Mouse (Mus musculus): Measurements from ENCODE around the gene Sh3gl1. TPM values are rescaled to one million over a fixed set of nuclear protein-coding genes. Genes with fewer than 3 reads are reported as not detected.
A peak's percentile ranks its signal among the peaks of the same experiment; 100 is the strongest.

Sh3gl1 gene
- total and polyA plus RNA-seq, 3 experiments, result 41.0 to 78.4 TPM; not detected in 1

GRCm38 (mm10) chr17:56016793-56017785 is 19.3 kb downstream of the Sh3gl1 start:
- no peak for DNase-seq (ENCODE audit: low read depth, low spot score)
- Histone ChIP-seq H3K27me3 (ENCODE audit: control insufficient read depth in 1 of 2, insufficient read depth in 2 of 2, low read length in 2 of 2) (no peaks in the 10 kb centered on the region), H3K9ac (ENCODE audit: control insufficient read depth, low read depth, low read length, poor library complexity, severe bottlenecking) (no peak overlapping the region), H3K79me2 (ENCODE audit: control insufficient read depth, insufficient read depth, low read length, poor library complexity) (no peaks in the 10 kb centered on the region), H3K4me3 (ENCODE audit: control insufficient read depth in 1 of 2, insufficient read depth in 1 of 2, low read depth in 2 of 2, low read length in 2 of 2) (no peak overlapping the region), H3K27ac (ENCODE audit: control insufficient read depth, low read depth, low read length) (no peak overlapping the region), H3K36me3 (ENCODE audit: control insufficient read depth in 1 of 2, insufficient read depth in 2 of 2, low read length in 2 of 2) (peaks cover 0 to 3% of the 10 kb centered on the region in 2 experiments; a peak in 2 of 4 replicates), H3K9me3 (replicated peaks; ENCODE audit: insufficient read depth, low read length) (no peaks in the 10 kb centered on the region), H3K4me1 (ENCODE audit: control insufficient read depth in 1 of 2, insufficient read depth in 2 of 2, low read length in 2 of 2) (no peaks in the 10 kb centered on the region)
- TF ChIP-seq UBTF (IDR thresholded peaks at IDR 0.05; ENCODE audit: borderline replicate concordance, insufficient read depth, low read depth, low read length), result no peak
- TF ChIP-seq ETS1 (IDR thresholded peaks at IDR 0.05; ENCODE audit: low read depth, low read length), result no peak
- TF ChIP-seq MYB (IDR thresholded peaks at IDR 0.05; ENCODE audit: low read depth, low read length), result no peak
- no peak for TF ChIP-seq USF2 (IDR thresholded peaks at IDR 0.05; ENCODE audit: borderline replicate concordance in 1 of 2, insufficient read depth in 1 of 2, low read depth in 1 of 2, low read length in 2 of 2)
- TF ChIP-seq ZNF384 (IDR thresholded peaks at IDR 0.05; ENCODE audit: low read depth, low read length), result no peak
- TF ChIP-seq POLR2AphosphoS2 (IDR thresholded peaks at IDR 0.05; ENCODE audit: low read length), result 0 out of 2 replicates have a peak, but pooled peaks have one; percentile 7
- 0 out of 4 replicates have a peak, but pooled peaks of 1 of the 2 experiments have one; percentile 16 for TF ChIP-seq POLR2A (IDR thresholded peaks at IDR 0.05; ENCODE audit: control insufficient read depth in 1 of 2, insufficient read depth in 1 of 2, low read depth in 1 of 2, low read length in 2 of 2, poor library complexity in 1 of 2)
- no peak for TF ChIP-seq CHD1 (IDR thresholded peaks at IDR 0.05; ENCODE audit: low read depth, low read length)
- no peak for TF ChIP-seq NELFE (IDR thresholded peaks at IDR 0.05; ENCODE audit: low read depth, low read length)
- no peak for TF ChIP-seq POLR2AphosphoS5 (IDR thresholded peaks at IDR 0.05; ENCODE audit: borderline replicate concordance, low read depth, low read length)
- TF ChIP-seq RAD21 (IDR thresholded peaks at IDR 0.05; ENCODE audit: low read depth, low read length), result no peak
- TF ChIP-seq ZC3H11A (IDR thresholded peaks at IDR 0.05; ENCODE audit: low read depth, low read length), result no peak
- no peak for TF ChIP-seq GATA1 (IDR thresholded peaks at IDR 0.05; ENCODE audit: low read depth, low read length)

- Histone ChIP-seq H3K27ac (ENCODE audit: control insufficient read depth, low read depth, low read length) (no peak overlapping the region), H3K9ac (ENCODE audit: control insufficient read depth, low read depth, low read length, poor library complexity, severe bottlenecking) (no peak overlapping the region), H3K27me3 (ENCODE audit: control insufficient read depth in 1 of 2, insufficient read depth in 2 of 2, low read length in 2 of 2) (no peaks in the 10 kb centered on the region), H3K4me3 (ENCODE audit: control insufficient read depth in 1 of 2, insufficient read depth in 1 of 2, low read depth in 2 of 2, low read length in 2 of 2) (no peak overlapping the region), H3K79me2 (ENCODE audit: control insufficient read depth, insufficient read depth, low read length, poor library complexity) (no peaks in the 10 kb centered on the region), H3K9me3 (replicated peaks; ENCODE audit: insufficient read depth, low read length) (no peaks in the 10 kb centered on the region), H3K4me1 (ENCODE audit: control insufficient read depth in 1 of 2, insufficient read depth in 2 of 2, low read length in 2 of 2) (no peaks in the 10 kb centered on the region), H3K36me3 (ENCODE audit: control insufficient read depth in 1 of 2, insufficient read depth in 2 of 2, low read length in 2 of 2) (peaks cover 0 to 3% of the 10 kb centered on the region in 2 experiments; a peak in 2 of 4 replicates)
- TF ChIP-seq MYC (IDR thresholded peaks at IDR 0.05; ENCODE audit: low read depth, low read length) (no peak), POLR2AphosphoS2 (IDR thresholded peaks at IDR 0.05; ENCODE audit: low read length) (peak; percentile 63)
- no peak for DNase-seq (ENCODE audit: low read depth, low spot score)
These were observed 20.1 kb downstream of the Sh3gl1 start for GRCm38 (mm10) chr17:56016382-56016781.
